Mouse (Mus musculus): ENCODE data around the gene Vps13d.

- TF ChIP-seq EP300 (IDR thresholded peaks at IDR 0.05) (no peak), CTCF (IDR thresholded peaks at IDR 0.05) (no peak)
These were observed 25.2 kb upstream of the Vps13d start for GRCm38 (mm10) chr4:145220001-145220400.
